19 mouse cellular contexts compared by ENCODE assay signal in genomic region chr5:47036752-47037151, GRCm38 (mm10).
A peak's percentile ranks its signal among the peaks of the same experiment; 100 is the strongest.
DNase-seq lines count a peak whose midpoint lies in the region; ATAC-seq and TF ChIP-seq lines count a peak whose summit lies in the region.
"Had no signal": no experiment of that assay in that cellular context is flagged by ENCODE, and none has a peak within 500 bp of the region (broad histone marks: within the 10 kb centered on the region; RNA-seq: fewer than 3 reads in every experiment).

No protein-coding gene starts in this region.

- peak; percentile 30 for TF ChIP-seq CTCF in left cerebral cortex, adult 2 months (IDR thresholded peaks at IDR 0.05)

- no peaks in the 10 kb centered on the region for H3K4me1 ChIP-seq in forebrain, embryonic 14.5 days (ENCODE audit: control insufficient read depth, insufficient read depth, low read length)
- no peaks in the 10 kb centered on the region for H3K4me1 ChIP-seq in forebrain, embryonic 13.5 days
- H3K4me1 ChIP-seq: forebrain, embryonic 12.5 days; heart, embryonic 10.5 days; limb, embryonic 12.5 days; megakaryocyte, embryonic 14.5 days had no signal

- H3K9ac ChIP-seq in forebrain, embryonic 14.5 days (ENCODE audit: low read length): no peak overlapping the region
- no peak overlapping the region for H3K9ac ChIP-seq in forebrain, embryonic 13.5 days
- H3K9ac ChIP-seq: forebrain, embryonic 12.5 days; limb, embryonic 12.5 days had no signal

- H3K36me3 ChIP-seq in forebrain, embryonic 14.5 days (ENCODE audit: control insufficient read depth, insufficient read depth, low read length): no peaks in the 10 kb centered on the region
- H3K36me3 ChIP-seq in forebrain, embryonic 13.5 days (ENCODE audit: poor library complexity, severe bottlenecking): no peaks in the 10 kb centered on the region
- H3K36me3 ChIP-seq: forebrain, embryonic 12.5 days; heart, embryonic 10.5 days; limb, embryonic 12.5 days had no signal

- 58% methylated on average over 1 of the region's 1 CpGs for WGBS in forebrain, embryonic 14.5 days
- WGBS in forebrain, embryonic 13.5 days: 57% methylated on average over 1 of the region's 1 CpGs

- H3K4me3 ChIP-seq in forebrain, embryonic 14.5 days (ENCODE audit: low read depth, low read length): no peak overlapping the region
- H3K4me3 ChIP-seq in forebrain, embryonic 13.5 days: no peak overlapping the region
- H3K4me3 ChIP-seq in left cerebral cortex, adult 2 months: no peak overlapping the region
- H3K4me3 ChIP-seq: forebrain, embryonic 12.5 days; heart, embryonic 10.5 days; limb, embryonic 12.5 days; megakaryocyte, embryonic 14.5 days had no signal

- intact Hi-C loops in left cerebral cortex, adult 2 months (cut with DNase I): loop anchor here (5.0 kb wide), 1 partner anchor 946 kb away; the partner anchor contains the start of gene Slit2

- peak; percentile 18 for DNase-seq in forebrain, embryonic 14.5 days (ENCODE audit: low spot score)
- no peak for DNase-seq in left cerebral cortex, adult 2 months (ENCODE audit: extremely low spot score in 1 of 2, low spot score in 2 of 2)
- DNase-seq in left cerebral cortex, adult 9 months (ENCODE audit: low spot score in 2 of 2): no peak
- DNase-seq in 416B (ENCODE audit: low read depth): peak; percentile 78
- DNase-seq in embryo, embryonic 10.5 days (ENCODE audit: low spot score): peak; percentile 56
- DNase-seq in right cerebral cortex, postnatal 10 days (ENCODE audit: low spot score in 2 of 2): no peak
- DNase-seq in lung, adult 18-20 months: no peak
- DNase-seq: B cell, adult 2 months; cerebellum, adult 18-20 months; gastrocnemius, postnatal 10 days; heart, postnatal 4 days; kidney, postnatal 14 days; lung, adult 2 months had no signal

- no peak for ATAC-seq in forebrain, embryonic 14.5 days
- no peak for ATAC-seq in forebrain, embryonic 13.5 days
- ATAC-seq: inflammation-experienced regulatory T-cells, adult 6 months had no signal

- H3K9me3 ChIP-seq in forebrain, embryonic 14.5 days (replicated peaks; ENCODE audit: control insufficient read depth, low read length): no peaks in the 10 kb centered on the region
- no peaks in the 10 kb centered on the region for H3K9me3 ChIP-seq in forebrain, embryonic 13.5 days (replicated peaks)
- H3K9me3 ChIP-seq: forebrain, embryonic 12.5 days; heart, embryonic 10.5 days; limb, embryonic 12.5 days; megakaryocyte, embryonic 14.5 days had no signal

- no peaks in the 10 kb centered on the region for H3K27me3 ChIP-seq in forebrain, embryonic 14.5 days (replicated peaks; ENCODE audit: control insufficient read depth, insufficient read depth, low read length)
- no peaks in the 10 kb centered on the region for H3K27me3 ChIP-seq in forebrain, embryonic 13.5 days
- H3K27me3 ChIP-seq: forebrain, embryonic 12.5 days; limb, embryonic 12.5 days; megakaryocyte, embryonic 14.5 days had no signal

- no peak overlapping the region for H3K27ac ChIP-seq in forebrain, embryonic 14.5 days (ENCODE audit: low read depth, low read length)
- no peak overlapping the region for H3K27ac ChIP-seq in forebrain, embryonic 13.5 days
- H3K27ac ChIP-seq in left cerebral cortex, adult 2 months: no peak overlapping the region
- H3K27ac ChIP-seq: forebrain, embryonic 12.5 days; heart, embryonic 10.5 days; limb, embryonic 12.5 days had no signal

- H3K4me2 ChIP-seq in forebrain, embryonic 14.5 days (ENCODE audit: low read length): no peak overlapping the region
- no peak overlapping the region for H3K4me2 ChIP-seq in forebrain, embryonic 13.5 days
- H3K4me2 ChIP-seq: forebrain, embryonic 12.5 days; limb, embryonic 12.5 days had no signal

Comparison
In these comparisons a context has a peak if more than half of its experiments do, and no peak if none do; other contexts are left out.
1. DNase-seq: peak in forebrain, embryonic 14.5 days (single experiment), 416B (single experiment) and embryo, embryonic 10.5 days (single experiment); none in left cerebral cortex, adult 2 months (0 of 2), left cerebral cortex, adult 9 months (0 of 2), right cerebral cortex, postnatal 10 days (0 of 2) and lung, adult 18-20 months (0 of 2).